Mouse (Mus musculus) gastrocnemius, postnatal 36 days (tissue): Measurements from ENCODE around the gene Cd81. TPM values are rescaled to one million over a fixed set of nuclear protein-coding genes. Genes with fewer than 3 reads are reported as not detected.

Experiments
- DNase-seq, 2 experiments: peaks; one replicate each; pipeline ENCODE4 v3.0.0; 2022
- intact Hi-C: fragments of 180-260 bp; cut with DNase I; formaldehyde crosslinking; loops from one replicate; pipeline ENCODE4 v1.15.1; 2025
- total RNA-seq, 2 experiments: library from RNA; stranded (reverse); gene quantifications; 2 replicates each; pipeline ENCODE4 v1.2.3; 2021

Cd81 gene
- total RNA-seq, 2 experiments from 2014 or later, result 106 to 118 TPM

GRCm38 (mm10) chr7:143106062-143106461 lies 53.5 kb downstream of the Cd81 start, which contains the start of gene Kcnq1:
TSS of gene Kcnq1 (plus strand) at chr7:143106362.
- no peak for DNase-seq
- intact Hi-C loops, result no loop called here

- intact Hi-C loops, result no loop called here
Observed at GRCm38 (mm10) chr7:143106672-143107465, 54.3 kb downstream of the Cd81 start.

GRCm38 (mm10) chr7:143108200-143108599 lies 55.7 kb downstream of the Cd81 start:
- no peak for DNase-seq
- intact Hi-C loops, result no loop called here

More at GRCm38 (mm10) chr7:143106672-143107465, 54.3 kb downstream of the Cd81 start:
- DNase-seq, result no peak

- intact Hi-C loops, result no loop called here
- no peak for DNase-seq
Observed at GRCm38 (mm10) chr7:143108996-143109660, 56.6 kb downstream of the Cd81 start.

GRCm38 (mm10) chr7:143109696-143110095 lies 57.2 kb downstream of the Cd81 start:
- intact Hi-C loops, result no loop called here
- no peak for DNase-seq

GRCm38 (mm10) chr7:143110803-143111202 lies 58.3 kb downstream of the Cd81 start:
- no peak for DNase-seq
- intact Hi-C loops, result no loop called here

GRCm38 (mm10) chr7:143111719-143112118 lies 59.2 kb downstream of the Cd81 start:
- DNase-seq, result no peak
- intact Hi-C loops, result no loop called here

GRCm38 (mm10) chr7:143112395-143112794 lies 59.9 kb downstream of the Cd81 start:
- DNase-seq, result no peak
- intact Hi-C loops, result no loop called here

- intact Hi-C loops, result no loop called here
- DNase-seq, result no peak
Observed at GRCm38 (mm10) chr7:143114773-143115172, 62.2 kb downstream of the Cd81 start.

- no peak for DNase-seq
- intact Hi-C loops, result no loop called here
Observed at GRCm38 (mm10) chr7:143116521-143116920, 64.0 kb downstream of the Cd81 start.

Other genes with a start within 250 kb of the Cd81 start
- not detected for gene Th, start 121.6 kb upstream of the Cd81 start, total RNA-seq
- not detected for gene Ascl2, start 83.5 kb upstream of the Cd81 start, total RNA-seq
- gene Tspan32, start 47.7 kb upstream of the Cd81 start, total RNA-seq, result under 1 TPM; 0.15 to 0.27 TPM
- gene Tssc4, start 16.5 kb downstream of the Cd81 start, total RNA-seq, result 1 to 10 TPM; 7.8 to 8.4 TPM
- not detected for gene Trpm5, start 41.9 kb downstream of the Cd81 start, total RNA-seq
- gene Kcnq1, start 53.6 kb downstream of the Cd81 start, total RNA-seq, result under 1 TPM; 0.31 to 0.69 TPM